Comparison of ENCODE assay signal across 9 mouse cellular contexts in genomic region chr11:68544554-68544953, GRCm38 (mm10). TPM values are rescaled to one million over a fixed set of nuclear protein-coding genes. Genes with fewer than 3 reads are reported as not detected.
DNase-seq lines count a peak whose midpoint lies in the region; ATAC-seq and TF ChIP-seq lines count a peak whose summit lies in the region.
"Had no signal": no experiment of that assay in that cellular context is flagged by ENCODE, and none has a peak within 500 bp of the region (broad histone marks: within the 10 kb centered on the region; RNA-seq: fewer than 3 reads in every experiment).

No protein-coding gene starts in this region.

- no peak for ATAC-seq in forebrain, embryonic 16.5 days

- H3K27me3 ChIP-seq in cerebellum, adult 2 months (ENCODE audit: control insufficient read depth, insufficient read depth, low read length), result no peaks in the 10 kb centered on the region
- H3K27me3 ChIP-seq in forebrain, embryonic 16.5 days (replicated peaks; ENCODE audit: control insufficient read depth, insufficient read depth, low read length), result no peaks in the 10 kb centered on the region

- no peak for TF ChIP-seq POLR2A in cerebellum, adult 2 months (IDR thresholded peaks at IDR 0.05; ENCODE audit: borderline replicate concordance, insufficient read depth, low read length)

- H3K4me1 ChIP-seq in cerebellum, adult 2 months (ENCODE audit: control insufficient read depth, insufficient read depth, low read length), result no peaks in the 10 kb centered on the region
- no peaks in the 10 kb centered on the region for H3K4me1 ChIP-seq in forebrain, embryonic 16.5 days (replicated peaks; ENCODE audit: control insufficient read depth, insufficient read depth, low read length)

- no peak overlapping the region for H3K4me2 ChIP-seq in forebrain, embryonic 16.5 days (ENCODE audit: low read length)

- no peaks in the 10 kb centered on the region for H3K36me3 ChIP-seq in forebrain, embryonic 16.5 days (ENCODE audit: control insufficient read depth, insufficient read depth)

- H3K9ac ChIP-seq in forebrain, embryonic 16.5 days (replicated peaks; ENCODE audit: low read depth, low read length), result no peak overlapping the region

- 18% methylated on average over 8 of the region's 8 CpGs for WGBS in cerebellum, adult 2 months
- 9% methylated on average over 8 of the region's 8 CpGs for WGBS in forebrain, embryonic 16.5 days

- DNase-seq in cerebellum, adult 2 months, result peak; percentile 31 to 42
- no peak for DNase-seq in cerebellum, adult 9-10 months
- DNase-seq in ovary, postnatal 14 days (ENCODE audit: low spot score), result peak; percentile 43
- DNase-seq in ovary, adult 18-20 months (ENCODE audit: low spot score), result no peak
- DNase-seq in kidney, postnatal 10 days, result peak; percentile 76
- peak; percentile 66 for DNase-seq in testis, postnatal 10 days (ENCODE audit: low spot score)
- DNase-seq in layer of hippocampus, adult 9-10 months (ENCODE audit: low spot score), result no peak

- peak; percentile 77 for TF ChIP-seq CTCF in cerebellum, adult 2 months (IDR thresholded peaks at IDR 0.05; ENCODE audit: borderline replicate concordance, insufficient read depth, low read depth, low read length)

- no peak overlapping the region for H3K4me3 ChIP-seq in cerebellum, adult 2 months (replicated peaks; ENCODE audit: insufficient read depth, low read depth, low read length)
- no peak overlapping the region for H3K4me3 ChIP-seq in forebrain, embryonic 16.5 days (replicated peaks; ENCODE audit: low read length)
- H3K4me3 ChIP-seq: myocyte had no signal

- no peaks in the 10 kb centered on the region for H3K9me3 ChIP-seq in forebrain, embryonic 16.5 days (ENCODE audit: control insufficient read depth, low read length)

- no peak overlapping the region for H3K27ac ChIP-seq in cerebellum, adult 2 months (ENCODE audit: insufficient read depth, low read length)
- no peak overlapping the region for H3K27ac ChIP-seq in forebrain, embryonic 16.5 days (ENCODE audit: low read length)

RNA-seq across cellular contexts. Expression of gene Mfsd6l, which starts 11.4 kb away (rescaled TPM):
- polyA plus RNA-seq in cerebellum, adult 2 months (2012; rRNA removed), result 0.05 TPM in 2 replicates
- polyA plus RNA-seq in forebrain, embryonic 16.5 days (2015; fragmentation: Nextera tagmentation; extraction: Ambion mirVana), result not detected in 2 replicates
- polyA plus RNA-seq: myocyte had no signal

RNA-seq across cellular contexts. Expression of gene Pik3r6, which starts 41.7 kb away (rescaled TPM):
- 1.6 and 1.7 TPM in 2 replicates for polyA plus RNA-seq in cerebellum, adult 2 months (2012; rRNA removed)
- 1.8 and 2.2 TPM in 2 replicates for polyA plus RNA-seq in forebrain, embryonic 16.5 days (2015; fragmentation: Nextera tagmentation; extraction: Ambion mirVana)

RNA-seq across cellular contexts. Expression of gene Ccdc42, which starts 42.3 kb away (rescaled TPM):
- polyA plus RNA-seq in cerebellum, adult 2 months (2012; rRNA removed), result 0.27 and 0.29 TPM in 2 replicates
- polyA plus RNA-seq in forebrain, embryonic 16.5 days (2015; fragmentation: Nextera tagmentation; extraction: Ambion mirVana), result 0.58 TPM in 1 of 2 replicates, not detected in the other
- polyA plus RNA-seq: myocyte had no signal

Comparison
In these comparisons a context has a peak if more than half of its experiments do, and no peak if none do; other contexts are left out.
1. DNase-seq: peak in cerebellum, adult 2 months (2 of 2), ovary, postnatal 14 days (single experiment), kidney, postnatal 10 days (single experiment) and testis, postnatal 10 days (single experiment); none in cerebellum, adult 9-10 months (single experiment), ovary, adult 18-20 months (single experiment) and layer of hippocampus, adult 9-10 months (single experiment).